Mouse (Mus musculus): ENCODE data around the gene Olfr54.

GRCm38 (mm10) chr11:50981667-50982066 is 32.4 kb upstream of the Olfr54 start, which contains the start of gene Olfr1377:
- no peak for TF ChIP-seq GATA1 (IDR thresholded peaks at IDR 0.05; ENCODE audit: low read length)
- no peak for TF ChIP-seq TAL1 (IDR thresholded peaks at IDR 0.05; ENCODE audit: low read length)

Measured in erythroblast, embryonic 14.5 days (primary cell).